Mouse (Mus musculus) thymus, adult 2 months (tissue): ENCODE measurements around the gene Lrrn4. TPM values are rescaled to one million over a fixed set of nuclear protein-coding genes. Genes with fewer than 3 reads are reported as not detected.

ENCODE experiments used
- DNase-seq: peaks from one replicate; pipeline ENCODE4 v3.0.0; 2021
- H3K27ac ChIP-seq: fragments of 200-500 bp; 2 replicates; pipeline ENCODE4 v1.5.1; 2012; ENCODE audit warnings: low read length, control low read depth; ENCODE audit not compliant: control insufficient read depth, insufficient read depth
- H3K27me3 ChIP-seq: fragments of 200-500 bp; 2 replicates; pipeline ENCODE4 v1.6.1; 2012; ENCODE audit warnings: mild to moderate bottlenecking, low read length, moderate library complexity, mixed read lengths; ENCODE audit not compliant: control insufficient read depth, insufficient read depth
- H3K36me3 ChIP-seq: fragments of 200-500 bp; 2 replicates; pipeline ENCODE4 v1.6.1; 2012; ENCODE audit warnings: mild to moderate bottlenecking, low read length, moderate library complexity; ENCODE audit not compliant: control insufficient read depth, insufficient read depth
- H3K4me1 ChIP-seq: fragments of 200-500 bp; replicated peaks from 2 replicates; pipeline ENCODE4 v1.6.1; 2012; ENCODE audit warnings: low read length; ENCODE audit not compliant: control insufficient read depth, insufficient read depth
- H3K4me3 ChIP-seq: fragments of 200-500 bp; 2 replicates; pipeline ENCODE4 v1.5.1; 2012; ENCODE audit warnings: mild to moderate bottlenecking, low read length, control low read depth, moderate library complexity; ENCODE audit not compliant: control insufficient read depth, insufficient read depth
- CTCF ChIP-seq: fragments of 200-500 bp; IDR thresholded peaks from 2 replicates; pipeline ENCODE4 v1.5.1; 2012; ENCODE audit warnings: mild to moderate bottlenecking, control low read depth, low read length, moderate library complexity, borderline replicate concordance; ENCODE audit not compliant: control insufficient read depth, poor library complexity, insufficient read depth; ENCODE audit errors: extremely low read depth
- POLR2A ChIP-seq: fragments of 200-500 bp; IDR thresholded peaks from 2 replicates; pipeline ENCODE4 v1.6.1; 2012; ENCODE audit warnings: mild to moderate bottlenecking, low read length, control low read depth, moderate library complexity; ENCODE audit not compliant: control insufficient read depth, poor library complexity, insufficient read depth; ENCODE audit errors: extremely low read depth
- WGBS: fragments of 180-500 bp; shearing (Covaris S2); methylation state at CpG from one replicate; pipeline ENCODE4 v1.1.7; 2018; 5-methylcytosine and 5-hydroxymethylcytosine counted together
- polyA plus RNA-seq: library from polyadenylated mRNA; depleted of rRNA; stranded (reverse); fragments of >200 nt; gene quantifications from 2 replicates; pipeline ENCODE4 v1.2.3, GENCODE M21; 2012; rRNA removed

Lrrn4 gene
- polyA plus RNA-seq, 1 experiment, result 12.7 TPM

- no peaks in the 10 kb centered on the region for H3K36me3 ChIP-seq
- no peak within 1 kb of the TSS for H3K27ac ChIP-seq
- H3K27me3 ChIP-seq, result no peaks in the 10 kb centered on the region; the same call in 1 of the 2 replicates
- TF ChIP-seq POLR2A (peak; percentile 61; the same call in 1 of the 2 replicates), CTCF (peak; percentile 97)
- DNase-seq, result peak; percentile 99
- WGBS, result under 1% methylated on average over 94 of the region's 96 CpGs
- peak within 1 kb of the TSS; percentile 94 for H3K4me3 ChIP-seq
- H3K4me1 ChIP-seq, result peaks cover 10% of the 10 kb centered on the region
These were observed 34.0 kb downstream of the Lrrn4 start, which contains the start of gene Crls1 for GRCm38 (mm10) chr2:132846407-132847358. Gene Crls1, plus strand, starts transcription at chr2:132846666.

GRCm38 (mm10) chr2:132841071-132841470 lies 39.6 kb downstream of the Lrrn4 start:
- TF ChIP-seq POLR2A (no peak), CTCF (no peak)
- DNase-seq, result no peak

More at GRCm38 (mm10) chr2:132841071-132841470, 39.6 kb downstream of the Lrrn4 start:
- no peak overlapping the region for H3K27ac ChIP-seq
- H3K4me1 ChIP-seq, result no peaks in the 10 kb centered on the region
- no peaks in the 10 kb centered on the region for H3K36me3 ChIP-seq
- H3K4me3 ChIP-seq, result no peak overlapping the region
- H3K27me3 ChIP-seq, result no peaks in the 10 kb centered on the region
- WGBS, result 99% methylated on average over 4 of the region's 4 CpGs

Other genes with a start within 250 kb of the Lrrn4 start
- gene Shld1, start 194.0 kb downstream of the Lrrn4 start, polyA plus RNA-seq, result 13.1 and 20.8 TPM in 2 replicates
- 0.04 and 0.08 TPM in 2 replicates for gene Chgb, start 99.6 kb downstream of the Lrrn4 start, polyA plus RNA-seq
- gene Trmt6, start 64.8 kb downstream of the Lrrn4 start, polyA plus RNA-seq, result 4.5 TPM in 2 replicates
- 3.0 and 3.6 TPM in 2 replicates for gene Mcm8, start 64.8 kb downstream of the Lrrn4 start, polyA plus RNA-seq
- 29.3 and 44.0 TPM in 2 replicates for gene Crls1, start 34.2 kb downstream of the Lrrn4 start, polyA plus RNA-seq
- 4.0 and 4.2 TPM in 2 replicates for gene Fermt1, start 65.0 kb upstream of the Lrrn4 start, polyA plus RNA-seq